Mouse (Mus musculus) neural tube, embryonic 10.5 days (tissue): ENCODE data around the gene Setmar.

ENCODE experiments used
- DNase-seq: peaks from one replicate; pipeline ENCODE4 v3.0.0-alpha.2; 2017; ENCODE audit warnings: low spot score; ENCODE audit errors: extremely low spot score

Gene Setmar

GRCm38 (mm10) chr6:108111693-108112092, 46.8 kb downstream of the Setmar start:
- DNase-seq: no peak

- DNase-seq: no peak
These were observed 50.1 kb downstream of the Setmar start for GRCm38 (mm10) chr6:108114971-108115370.

GRCm38 (mm10) chr6:108117881-108118280, 53.0 kb downstream of the Setmar start:
- no peak for DNase-seq

- DNase-seq: no peak
These were observed 60.6 kb downstream of the Setmar start for GRCm38 (mm10) chr6:108125474-108125873.

- DNase-seq: no peak
These were observed 61.8 kb downstream of the Setmar start for GRCm38 (mm10) chr6:108126631-108127030.
